Mouse (Mus musculus) G1E (cell line): ENCODE data around the gene RPS10-NUDT3.

Source experiments
- CTCF ChIP-seq: IDR thresholded peaks from 2 replicates; pipeline ENCODE4 v1.5.1; 2012; ENCODE audit warnings: low read depth, low read length, inconsistent platforms, mixed read lengths
- GATA1 ChIP-seq: IDR thresholded peaks from 2 replicates; pipeline ENCODE4 v1.6.1; 2012; ENCODE audit warnings: borderline replicate concordance, low read length, inconsistent platforms, mixed read lengths
- GATA2 ChIP-seq: IDR thresholded peaks from 2 replicates; pipeline ENCODE4 v1.6.1; 2012; ENCODE audit warnings: low read depth, low read length, inconsistent platforms, borderline replicate concordance
- POLR2AphosphoS5 ChIP-seq: IDR thresholded peaks from 2 replicates; pipeline ENCODE4 v1.6.1; 2012; ENCODE audit warnings: low read depth, low read length, inconsistent platforms; ENCODE audit not compliant: insufficient replicate concordance
- TAL1 ChIP-seq: conservative IDR thresholded peaks from 2 replicates; pipeline ENCODE4 v1.6.1; 2012; ENCODE audit warnings: low read depth, low read length, inconsistent platforms, mixed read lengths

- no peak for TF ChIP-seq CTCF
- TF ChIP-seq GATA2: no peak
- TF ChIP-seq GATA1: no peak
- TF ChIP-seq POLR2AphosphoS5: no peak
- peak; percentile 79 for TF ChIP-seq TAL1
Observed at GRCm38 (mm10) chr17:27583185-27583894, 51.7 kb downstream of the RPS10-NUDT3 start.
